ENCODE assay signal across 1 mouse cellular context in genomic region chr2:22773549-22774180, GRCm38 (mm10).
TF ChIP-seq lines count a peak whose summit lies in the region.

TSS of gene Apbb1ip (plus strand) at chr2:22774094.

TF ChIP-seq in CH12.LX, 34 proteins besides CTCF, POLR2A, EP300 and RAD21 (continued from another document):
- no peak for TF ChIP-seq USF1 (IDR thresholded peaks at IDR 0.05; ENCODE audit: low read depth, low read length)
- TF ChIP-seq TBP (conservative IDR thresholded peaks at IDR 0.05; ENCODE audit: low read depth, low read length) = peak; percentile 63
- no peak for TF ChIP-seq MXI1 (IDR thresholded peaks at IDR 0.05; ENCODE audit: low read depth, low read length)
- TF ChIP-seq JUND (conservative IDR thresholded peaks at IDR 0.05; ENCODE audit: low read depth, low read length) = no peak
- TF ChIP-seq MYC (IDR thresholded peaks at IDR 0.05; ENCODE audit: low read depth, low read length) = peak; percentile 62; the same call in 1 of the 2 replicates
TF ChIP-seq in CH12.LX: peak in this region for 12.
